Mouse (Mus musculus): Measurements from ENCODE around the gene Fam166a. TPM values are rescaled to one million over a fixed set of nuclear protein-coding genes. Genes with fewer than 3 reads are reported as not detected.

The Fam166a gene
- polyA plus RNA-seq, 1 experiment: 1.8 TPM

DNA sequence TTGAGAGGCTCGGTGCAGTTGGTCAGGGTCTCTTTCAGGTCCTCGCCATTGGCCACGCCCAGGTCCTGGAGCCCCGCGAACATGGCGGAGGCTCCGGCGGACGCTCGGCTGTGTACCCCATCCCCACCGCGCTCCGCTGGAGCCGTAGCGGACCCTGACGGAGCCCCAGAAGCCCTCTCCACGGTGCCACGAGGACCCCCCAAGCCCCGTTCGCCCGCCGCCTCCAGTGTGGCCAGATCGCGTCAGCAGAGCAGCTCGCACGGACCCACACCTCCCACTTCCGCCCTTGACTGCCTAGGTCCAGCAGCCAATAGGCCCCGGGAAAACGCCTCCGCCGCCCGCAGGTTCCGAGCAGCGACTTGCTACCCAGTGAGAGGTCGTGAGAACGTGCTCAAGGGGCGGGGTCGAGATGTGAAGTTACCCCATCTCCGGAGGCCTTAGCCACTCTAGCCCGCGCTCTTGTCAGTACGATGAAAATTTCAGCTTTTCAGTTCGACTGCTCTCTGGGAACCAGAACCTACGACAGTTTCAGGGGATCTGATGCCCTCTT lies 7.3 kb upstream of the Fam166a start, which contains the start of gene Nelfb:
Gene Nelfb (minus strand): TSS at position 369 of the 550 bp plus-strand sequence.
- no peak within 1 kb of the TSS for H3K27ac ChIP-seq (ENCODE audit: insufficient read depth, low read length)
- TF ChIP-seq CTCF (IDR thresholded peaks at IDR 0.05; ENCODE audit: low read depth, low read length): no peak
- peak; percentile 43 for TF ChIP-seq POLR2A (IDR thresholded peaks at IDR 0.05; ENCODE audit: insufficient read depth, low read length)
- peak within 1 kb of the TSS; percentile 70 for H3K9ac ChIP-seq (ENCODE audit: low read depth, poor library complexity, severe bottlenecking)
- H3K4me3 ChIP-seq (ENCODE audit: low read depth, low read length): peak within 1 kb of the TSS; percentile 89
- H3K4me1 ChIP-seq (ENCODE audit: control insufficient read depth, insufficient read depth, low read length): no peaks in the 10 kb centered on the region
- no peaks in the 10 kb centered on the region for H3K27me3 ChIP-seq (ENCODE audit: control insufficient read depth, insufficient read depth, low read length, poor library complexity, severe bottlenecking)
- no peaks in the 10 kb centered on the region for H3K36me3 ChIP-seq (ENCODE audit: control insufficient read depth, insufficient read depth, low read length, poor library complexity, severe bottlenecking)
- H3K9me3 ChIP-seq (replicated peaks; ENCODE audit: control insufficient read depth, insufficient read depth, low read length, poor library complexity, severe bottlenecking): no peaks in the 10 kb centered on the region

DNA sequence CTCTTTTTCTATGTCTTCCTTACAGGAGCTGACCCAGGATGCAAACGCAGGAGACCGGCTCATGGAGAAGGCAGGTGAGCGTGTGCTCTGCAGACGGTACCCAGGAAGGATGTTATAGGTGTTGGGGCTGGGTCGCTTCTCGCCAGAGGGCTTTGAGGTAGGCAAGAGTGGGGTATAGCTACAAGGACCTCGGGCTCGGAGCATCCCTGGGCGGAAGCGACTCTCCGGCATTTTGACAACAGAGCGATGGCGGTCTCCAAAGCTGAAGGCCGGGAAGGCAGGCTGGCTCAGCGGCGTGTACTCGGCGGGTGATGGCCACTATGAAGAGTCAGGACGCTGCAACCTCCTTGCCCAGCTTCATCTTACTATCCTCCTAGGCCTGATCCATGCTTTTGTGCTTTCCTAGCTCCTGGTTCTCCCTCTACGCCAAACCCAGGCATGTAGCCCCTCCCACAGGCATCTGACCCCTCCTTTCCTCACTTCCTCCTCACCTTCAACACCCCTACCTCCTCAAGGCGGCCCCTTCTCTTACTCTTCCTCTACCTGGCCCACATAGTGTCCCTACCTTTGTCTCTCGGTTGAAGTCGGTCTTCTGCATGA lies 5.2 kb upstream of the Fam166a start:
- H3K4me1 ChIP-seq (ENCODE audit: control insufficient read depth, insufficient read depth, low read length): no peaks in the 10 kb centered on the region
- TF ChIP-seq POLR2A (IDR thresholded peaks at IDR 0.05; ENCODE audit: insufficient read depth, low read length): peak; percentile 53
- TF ChIP-seq EP300 (IDR thresholded peaks at IDR 0.05; ENCODE audit: insufficient read depth, low read depth, low read length): no peak
- TF ChIP-seq CTCF (IDR thresholded peaks at IDR 0.05; ENCODE audit: low read depth, low read length): no peak
- H3K9ac ChIP-seq (ENCODE audit: low read depth, poor library complexity, severe bottlenecking): peak overlapping the region; percentile 46
- no peaks in the 10 kb centered on the region for H3K9me3 ChIP-seq (replicated peaks; ENCODE audit: control insufficient read depth, insufficient read depth, low read length, poor library complexity, severe bottlenecking)
- H3K36me3 ChIP-seq (ENCODE audit: control insufficient read depth, insufficient read depth, low read length, poor library complexity, severe bottlenecking): no peaks in the 10 kb centered on the region
- H3K27ac ChIP-seq (ENCODE audit: insufficient read depth, low read length): no peak overlapping the region
- H3K4me3 ChIP-seq (ENCODE audit: low read depth, low read length): peak overlapping the region; percentile 73
- no peaks in the 10 kb centered on the region for H3K27me3 ChIP-seq (ENCODE audit: control insufficient read depth, insufficient read depth, low read length, poor library complexity, severe bottlenecking)

DNA sequence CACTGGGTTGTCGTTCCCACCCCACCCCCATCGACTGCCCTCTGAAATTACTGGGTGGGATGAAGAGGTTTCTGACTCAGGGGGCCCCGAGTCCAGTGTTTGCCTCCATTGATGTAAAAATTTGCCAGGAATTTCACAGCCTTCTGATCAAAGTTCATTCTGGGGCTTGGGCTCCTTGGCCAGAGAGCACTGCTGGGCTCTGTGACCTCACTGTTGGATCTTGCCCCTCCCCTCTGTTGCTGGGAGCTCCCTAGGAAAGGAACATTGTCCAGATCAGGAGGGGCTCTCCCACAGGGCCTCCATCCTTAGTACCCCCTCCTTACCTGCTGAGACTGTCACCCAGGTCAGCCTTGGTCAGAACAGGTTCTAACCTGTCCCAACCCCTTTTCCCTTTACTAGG lies 4.1 kb upstream of the Fam166a start, which contains the start of gene Stpg3:
Gene Stpg3 (minus strand): TSS at position 194 of the 400 bp plus-strand sequence.
- no peak within 1 kb of the TSS for H3K27ac ChIP-seq (ENCODE audit: insufficient read depth, low read length)
- no peak for TF ChIP-seq POLR2A (IDR thresholded peaks at IDR 0.05; ENCODE audit: insufficient read depth, low read length)
- TF ChIP-seq EP300 (IDR thresholded peaks at IDR 0.05; ENCODE audit: insufficient read depth, low read depth, low read length): no peak
- no peak for TF ChIP-seq CTCF (IDR thresholded peaks at IDR 0.05; ENCODE audit: low read depth, low read length)
- H3K27me3 ChIP-seq (ENCODE audit: control insufficient read depth, insufficient read depth, low read length, poor library complexity, severe bottlenecking): no peaks in the 10 kb centered on the region
- peak within 1 kb of the TSS; percentile 73 for H3K4me3 ChIP-seq (ENCODE audit: low read depth, low read length)
- H3K4me1 ChIP-seq (ENCODE audit: control insufficient read depth, insufficient read depth, low read length): no peaks in the 10 kb centered on the region
- no peaks in the 10 kb centered on the region for H3K36me3 ChIP-seq (ENCODE audit: control insufficient read depth, insufficient read depth, low read length, poor library complexity, severe bottlenecking)
- peak within 1 kb of the TSS; percentile 46 for H3K9ac ChIP-seq (ENCODE audit: low read depth, poor library complexity, severe bottlenecking)
- no peaks in the 10 kb centered on the region for H3K9me3 ChIP-seq (replicated peaks; ENCODE audit: control insufficient read depth, insufficient read depth, low read length, poor library complexity, severe bottlenecking)

DNA sequence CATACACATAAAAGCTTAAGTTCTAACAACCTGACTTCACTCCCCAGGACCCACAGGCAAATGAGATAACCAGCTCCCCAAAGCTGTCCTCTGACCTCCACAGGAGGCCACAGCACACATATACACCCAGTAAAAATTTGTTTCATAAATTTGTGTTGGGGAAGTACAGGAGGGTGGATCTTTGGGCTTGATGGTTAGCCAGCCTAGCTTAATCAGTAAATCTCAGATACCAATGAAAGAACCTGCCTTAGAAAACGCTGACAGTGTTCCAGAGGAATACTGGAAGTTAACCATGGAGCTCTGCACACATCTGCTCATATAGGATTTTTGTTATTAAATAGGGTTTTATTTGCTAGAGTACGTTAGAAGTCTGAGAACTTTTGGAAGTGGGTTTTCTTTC lies 879 bp upstream of the Fam166a start:
- H3K36me3 ChIP-seq (ENCODE audit: control insufficient read depth, insufficient read depth, low read length, poor library complexity, severe bottlenecking): peaks cover 6% of the 10 kb centered on the region; the same call in 1 of the 2 replicates
- no peaks in the 10 kb centered on the region for H3K27me3 ChIP-seq (ENCODE audit: control insufficient read depth, insufficient read depth, low read length, poor library complexity, severe bottlenecking)
- no peak overlapping the region for H3K4me3 ChIP-seq (ENCODE audit: low read depth, low read length)
- no peak overlapping the region for H3K9ac ChIP-seq (ENCODE audit: low read depth, poor library complexity, severe bottlenecking)
- no peak overlapping the region for H3K27ac ChIP-seq (ENCODE audit: insufficient read depth, low read length)
- TF ChIP-seq CTCF (IDR thresholded peaks at IDR 0.05; ENCODE audit: low read depth, low read length) (no peak), POLR2A (IDR thresholded peaks at IDR 0.05; ENCODE audit: insufficient read depth, low read length) (no peak), EP300 (IDR thresholded peaks at IDR 0.05; ENCODE audit: insufficient read depth, low read depth, low read length) (no peak)
- no peaks in the 10 kb centered on the region for H3K4me1 ChIP-seq (ENCODE audit: control insufficient read depth, insufficient read depth, low read length)
- no peaks in the 10 kb centered on the region for H3K9me3 ChIP-seq (replicated peaks; ENCODE audit: control insufficient read depth, insufficient read depth, low read length, poor library complexity, severe bottlenecking)

DNA sequence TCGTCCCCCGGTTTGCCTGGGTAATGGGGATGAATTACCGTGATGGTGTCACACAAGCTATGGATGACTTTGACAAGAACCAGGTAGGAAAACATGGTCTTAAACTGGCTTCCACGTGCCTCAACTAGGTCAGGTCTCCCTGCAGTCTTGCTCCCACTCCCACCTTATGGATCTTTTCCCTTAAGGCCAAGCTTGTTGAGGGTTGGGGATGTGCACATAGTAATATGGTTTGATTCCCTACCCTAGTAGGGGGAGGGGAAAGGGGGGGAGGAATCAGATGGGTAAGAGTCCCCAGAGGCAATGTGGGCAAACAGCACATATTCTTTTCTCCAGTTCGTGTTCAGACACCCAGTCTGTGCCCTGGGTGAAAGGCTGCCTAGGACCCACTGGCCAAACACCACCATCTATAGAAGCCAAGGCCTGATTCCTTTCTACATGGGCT lies 2.8 kb downstream of the Fam166a start:
- H3K9ac ChIP-seq (ENCODE audit: low read depth, poor library complexity, severe bottlenecking): no peak overlapping the region
- no peaks in the 10 kb centered on the region for H3K27me3 ChIP-seq (ENCODE audit: control insufficient read depth, insufficient read depth, low read length, poor library complexity, severe bottlenecking)
- no peaks in the 10 kb centered on the region for H3K9me3 ChIP-seq (replicated peaks; ENCODE audit: control insufficient read depth, insufficient read depth, low read length, poor library complexity, severe bottlenecking)
- no peak overlapping the region; the same call in 1 of the 2 replicates for H3K27ac ChIP-seq (ENCODE audit: insufficient read depth, low read length)
- H3K4me1 ChIP-seq (ENCODE audit: control insufficient read depth, insufficient read depth, low read length): no peaks in the 10 kb centered on the region
- H3K4me3 ChIP-seq (ENCODE audit: low read depth, low read length): no peak overlapping the region
- TF ChIP-seq POLR2A (IDR thresholded peaks at IDR 0.05; ENCODE audit: insufficient read depth, low read length) (no peak), CTCF (IDR thresholded peaks at IDR 0.05; ENCODE audit: low read depth, low read length) (no peak), EP300 (IDR thresholded peaks at IDR 0.05; ENCODE audit: insufficient read depth, low read depth, low read length) (no peak)
- peaks cover 14% of the 10 kb centered on the region for H3K36me3 ChIP-seq (ENCODE audit: control insufficient read depth, insufficient read depth, low read length, poor library complexity, severe bottlenecking)
